Mouse (Mus musculus): ENCODE measurements around the gene Serpinb9b. TPM values are rescaled to one million over a fixed set of nuclear protein-coding genes. Genes with fewer than 3 reads are reported as not detected.

Gene Serpinb9b
- total RNA-seq, 1 experiment = 12.3 TPM

DNA sequence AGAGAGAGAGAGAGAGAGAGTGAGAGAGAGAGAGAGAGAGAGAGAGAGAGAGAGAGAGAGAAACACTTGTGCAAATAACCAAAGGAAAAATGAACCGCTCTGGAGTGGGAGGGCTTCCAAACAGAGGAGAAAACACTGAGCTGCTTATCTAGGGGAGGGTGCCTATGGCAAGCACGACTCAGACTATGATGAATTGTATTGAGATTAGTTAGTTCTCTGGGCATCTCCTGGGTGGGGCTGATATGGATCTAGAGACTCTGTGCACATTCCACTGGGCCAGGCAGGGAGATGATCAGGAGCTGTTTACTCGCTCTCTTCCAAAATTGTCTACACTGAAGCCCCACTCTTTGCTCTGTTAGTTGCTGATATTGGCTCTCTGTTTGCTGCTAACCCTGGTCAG, 24.5 kb downstream of the Serpinb9b start:
- no peak overlapping the region for H3K4me3 ChIP-seq (ENCODE audit: insufficient read depth in 1 of 2, low read depth in 1 of 2, low read length in 2 of 2, poor library complexity in 1 of 2, severe bottlenecking in 1 of 2)
- in situ Hi-C loops (cut with MboI; ENCODE audit: low sequenced_read_pairs in 2 of 2, unreplicated experiment in 2 of 2) = no loop called here

GRCm38 (mm10) chr13:33063048-33063447, 35.8 kb downstream of the Serpinb9b start:
- Histone ChIP-seq H3K4me1 (ENCODE audit: control insufficient read depth in 2 of 2, insufficient read depth in 2 of 2, low read length in 2 of 2, poor library complexity in 1 of 2) (no peaks in the 10 kb centered on the region), H3K27ac (ENCODE audit: insufficient read depth, low read depth, low read length, poor library complexity, severe bottlenecking) (no peak overlapping the region), H3K9me3 (ENCODE audit: control insufficient read depth, insufficient read depth, low read depth, low read length) (no peaks in the 10 kb centered on the region; the same call in 1 of the 2 replicates), H3K4me3 (ENCODE audit: insufficient read depth in 1 of 2, low read depth in 1 of 2, low read length in 2 of 2, poor library complexity in 1 of 2, severe bottlenecking in 1 of 2) (no peak overlapping the region), H3K9ac (ENCODE audit: insufficient read depth, low read depth, low read length, poor library complexity, severe bottlenecking) (no peak overlapping the region), H3K36me3 (ENCODE audit: control insufficient read depth, insufficient read depth, low read length, poor library complexity, severe bottlenecking) (no peaks in the 10 kb centered on the region; the same call in 1 of the 2 replicates)
- TF ChIP-seq CHD2 (IDR thresholded peaks at IDR 0.05; ENCODE audit: low read depth, low read length) (no peak), ZC3H11A (IDR thresholded peaks at IDR 0.05; ENCODE audit: borderline replicate concordance, low read depth, low read length) (no peak), MAFK (IDR thresholded peaks at IDR 0.05; ENCODE audit: insufficient read depth, low read depth, low read length) (no peak), HCFC1 (IDR thresholded peaks at IDR 0.05; ENCODE audit: borderline replicate concordance, insufficient read depth, low read length) (no peak), ZNF384 (IDR thresholded peaks at IDR 0.05; ENCODE audit: low read depth, low read length) (no peak)
- no peak for DNase-seq (ENCODE audit: low read depth, low spot score)
- in situ Hi-C loops (cut with MboI; ENCODE audit: low sequenced_read_pairs in 2 of 2, unreplicated experiment in 2 of 2) = no loop called here

More for the DNA sequence above, 24.5 kb downstream of the Serpinb9b start:
- Histone ChIP-seq H3K27ac (ENCODE audit: insufficient read depth, low read depth, low read length, poor library complexity, severe bottlenecking) (no peak overlapping the region), H3K4me1 (ENCODE audit: control insufficient read depth in 2 of 2, insufficient read depth in 2 of 2, low read length in 2 of 2, poor library complexity in 1 of 2) (peaks cover 0 to 6% of the 10 kb centered on the region in 2 experiments; a peak in 2 of 4 replicates), H3K9me3 (ENCODE audit: control insufficient read depth, insufficient read depth, low read depth, low read length) (no peaks in the 10 kb centered on the region), H3K9ac (ENCODE audit: insufficient read depth, low read depth, low read length, poor library complexity, severe bottlenecking) (no peak overlapping the region), H3K36me3 (ENCODE audit: control insufficient read depth, insufficient read depth, low read length, poor library complexity, severe bottlenecking) (no peaks in the 10 kb centered on the region)
- DNase-seq (ENCODE audit: low read depth, low spot score) = no peak
- TF ChIP-seq ZC3H11A (IDR thresholded peaks at IDR 0.05; ENCODE audit: borderline replicate concordance, low read depth, low read length) (no peak), ZNF384 (IDR thresholded peaks at IDR 0.05; ENCODE audit: low read depth, low read length) (no peak), CHD2 (IDR thresholded peaks at IDR 0.05; ENCODE audit: low read depth, low read length) (no peak)

- H3K4me3 ChIP-seq (ENCODE audit: insufficient read depth in 1 of 2, low read depth in 1 of 2, low read length in 2 of 2, poor library complexity in 1 of 2, severe bottlenecking in 1 of 2) = no peak overlapping the region
- no peak for TF ChIP-seq MAFK (IDR thresholded peaks at IDR 0.05; ENCODE audit: insufficient read depth, low read depth, low read length)
- TF ChIP-seq ZC3H11A (IDR thresholded peaks at IDR 0.05; ENCODE audit: borderline replicate concordance, low read depth, low read length) = no peak
- TF ChIP-seq CHD2 (IDR thresholded peaks at IDR 0.05; ENCODE audit: low read depth, low read length) = no peak
- no peak for TF ChIP-seq HCFC1 (IDR thresholded peaks at IDR 0.05; ENCODE audit: borderline replicate concordance, insufficient read depth, low read length)
- no peak for TF ChIP-seq ZNF384 (IDR thresholded peaks at IDR 0.05; ENCODE audit: low read depth, low read length)
These were observed 40.3 kb downstream of the Serpinb9b start for GRCm38 (mm10) chr13:33067387-33067977.

DNA sequence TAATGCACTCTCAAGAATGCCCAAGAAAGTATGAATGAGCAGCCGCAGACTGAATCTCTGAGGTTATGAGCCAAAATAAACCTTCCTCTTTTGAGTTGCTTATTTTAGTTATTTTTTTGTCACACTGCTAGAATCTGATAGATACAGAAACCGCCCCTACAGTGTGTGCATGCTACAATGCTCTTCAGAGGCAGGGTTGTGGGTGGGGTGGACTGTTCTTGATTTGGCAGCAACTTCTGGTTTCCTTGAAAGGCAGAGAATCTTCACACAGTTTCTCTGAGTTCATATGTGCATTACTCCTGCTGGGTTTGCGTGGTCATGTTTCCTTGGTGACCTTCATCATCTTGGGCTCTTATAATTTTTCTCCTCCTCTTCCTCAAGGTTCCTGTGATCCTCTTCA, 40.9 kb downstream of the Serpinb9b start:
- no peak for DNase-seq (ENCODE audit: low read depth, low spot score)
- Histone ChIP-seq H3K4me1 (ENCODE audit: control insufficient read depth in 2 of 2, insufficient read depth in 2 of 2, low read length in 2 of 2, poor library complexity in 1 of 2) (no peaks in the 10 kb centered on the region), H3K9ac (ENCODE audit: insufficient read depth, low read depth, low read length, poor library complexity, severe bottlenecking) (no peak overlapping the region), H3K9me3 (ENCODE audit: control insufficient read depth, insufficient read depth, low read depth, low read length) (no peaks in the 10 kb centered on the region; the same call in 1 of the 2 replicates), H3K27ac (ENCODE audit: insufficient read depth, low read depth, low read length, poor library complexity, severe bottlenecking) (no peak overlapping the region), H3K4me3 (ENCODE audit: insufficient read depth in 1 of 2, low read depth in 1 of 2, low read length in 2 of 2, poor library complexity in 1 of 2, severe bottlenecking in 1 of 2) (no peak overlapping the region), H3K36me3 (ENCODE audit: control insufficient read depth, insufficient read depth, low read length, poor library complexity, severe bottlenecking) (no peaks in the 10 kb centered on the region; the same call in 1 of the 2 replicates)
- in situ Hi-C loops (cut with MboI; ENCODE audit: low sequenced_read_pairs in 2 of 2, unreplicated experiment in 2 of 2) = no loop called here
- TF ChIP-seq CHD2 (IDR thresholded peaks at IDR 0.05; ENCODE audit: low read depth, low read length) (no peak), ZC3H11A (IDR thresholded peaks at IDR 0.05; ENCODE audit: borderline replicate concordance, low read depth, low read length) (no peak), ZNF384 (IDR thresholded peaks at IDR 0.05; ENCODE audit: low read depth, low read length) (no peak), HCFC1 (IDR thresholded peaks at IDR 0.05; ENCODE audit: borderline replicate concordance, insufficient read depth, low read length) (no peak), MAFK (IDR thresholded peaks at IDR 0.05; ENCODE audit: insufficient read depth, low read depth, low read length) (no peak)

More at GRCm38 (mm10) chr13:33067387-33067977, 40.3 kb downstream of the Serpinb9b start:
- H3K9ac ChIP-seq (ENCODE audit: insufficient read depth, low read depth, low read length, poor library complexity, severe bottlenecking) = no peak overlapping the region
- no peak for DNase-seq (ENCODE audit: low read depth, low spot score)
- no peaks in the 10 kb centered on the region; the same call in 1 of the 2 replicates for H3K36me3 ChIP-seq (ENCODE audit: control insufficient read depth, insufficient read depth, low read length, poor library complexity, severe bottlenecking)
- in situ Hi-C loops (cut with MboI; ENCODE audit: low sequenced_read_pairs in 2 of 2, unreplicated experiment in 2 of 2) = no loop called here
- no peaks in the 10 kb centered on the region; the same call in 1 of the 2 replicates for H3K9me3 ChIP-seq (ENCODE audit: control insufficient read depth, insufficient read depth, low read depth, low read length)
- H3K27ac ChIP-seq (ENCODE audit: insufficient read depth, low read depth, low read length, poor library complexity, severe bottlenecking) = no peak overlapping the region
- H3K4me1 ChIP-seq (ENCODE audit: control insufficient read depth in 2 of 2, insufficient read depth in 2 of 2, low read length in 2 of 2, poor library complexity in 1 of 2) = no peaks in the 10 kb centered on the region
